Mouse (Mus musculus) cerebellum, adult 9-10 months (tissue): ENCODE measurements at regions not wholly inside any gene's neighbourhood (a gene's known extent, or its start where the extent isn't known, plus 50 kb on each side); places are given as distances from the start of the nearest gene placed in this dataset.
A peak's percentile ranks its signal among the peaks of the same experiment; 100 is the strongest.

ENCODE experiments used
- DNase-seq: peaks from one replicate; pipeline ENCODE4 v3.0.0; 2022

DNA sequence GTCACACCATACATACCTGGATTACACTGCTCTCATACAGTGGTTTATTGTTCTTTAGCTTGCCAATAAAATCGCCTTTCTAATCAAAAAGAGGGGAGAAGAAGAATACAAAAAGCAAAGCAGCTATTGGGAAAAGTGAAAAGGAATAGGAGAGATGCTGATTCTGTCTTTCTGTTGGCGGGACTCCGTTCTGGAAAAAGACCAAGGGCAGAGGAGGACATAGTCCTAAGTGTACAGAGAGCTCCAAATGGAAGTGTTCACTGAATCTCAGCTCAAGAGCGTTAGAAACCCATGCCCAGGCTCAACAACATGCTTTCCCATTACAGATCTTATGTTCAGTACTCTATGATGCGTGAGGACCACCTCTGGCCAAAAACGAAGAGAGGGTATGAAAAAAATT is 174.4 kb upstream of the Tmem161b start:
- no peak for DNase-seq

DNA sequence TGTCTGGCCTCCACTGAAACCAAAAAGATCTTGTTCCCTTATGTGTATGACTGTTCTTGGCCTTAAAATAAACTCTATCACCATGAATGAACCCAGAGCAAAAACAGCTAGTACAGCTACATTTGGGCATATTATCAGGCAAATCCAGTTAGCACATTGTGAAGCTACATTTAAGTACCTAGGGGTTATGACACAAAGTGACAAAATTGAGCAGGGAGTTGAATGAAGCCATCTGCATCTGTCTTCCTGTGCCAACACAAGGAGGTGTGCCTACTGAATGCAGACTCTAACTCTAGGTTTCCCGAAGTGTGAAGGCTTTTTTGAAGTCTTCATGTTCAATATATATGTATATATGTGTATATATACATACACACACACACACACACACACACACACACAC is 169.9 kb upstream of the Tmem161b start:
- DNase-seq = no peak

DNA sequence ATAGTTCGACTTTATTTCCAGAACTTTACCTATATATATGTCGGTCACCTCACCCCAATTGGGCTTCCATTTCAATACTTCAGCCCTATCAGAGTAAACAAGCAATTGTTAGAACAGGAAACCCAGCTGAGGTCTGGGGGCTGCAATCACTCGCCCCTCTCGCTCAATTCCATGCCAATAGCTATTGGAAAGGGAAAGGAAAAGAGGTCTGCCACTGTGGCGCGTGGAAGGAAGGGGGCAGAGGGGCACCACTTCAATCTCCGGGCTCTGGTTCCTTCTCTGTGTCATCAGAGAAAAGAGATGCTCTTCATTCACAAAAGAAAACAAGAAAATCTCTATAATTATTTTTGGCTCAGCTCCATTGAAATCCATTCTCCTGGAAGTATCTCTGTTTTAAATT is 167.1 kb upstream of the Tmem161b start:
- DNase-seq = no peak

DNA sequence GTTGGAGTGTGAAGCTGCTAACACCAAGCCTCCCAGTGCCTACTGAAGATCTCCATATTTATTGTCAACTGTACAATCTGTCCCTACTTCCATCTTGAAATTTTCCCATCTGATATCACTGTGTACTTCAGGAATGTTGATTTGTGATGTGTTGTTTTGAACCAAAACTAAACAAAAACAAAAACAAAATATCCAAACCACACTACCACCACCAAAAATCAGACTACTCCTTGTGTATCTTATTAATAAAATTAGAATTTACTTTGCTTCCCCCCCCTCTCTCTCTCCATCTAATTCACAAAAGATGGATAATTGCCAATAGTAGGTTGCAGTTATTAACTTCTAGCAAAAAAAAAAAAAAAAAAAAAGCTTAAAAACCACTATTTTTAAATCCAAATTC is 166.5 kb upstream of the Tmem161b start:
- DNase-seq = no peak

DNA sequence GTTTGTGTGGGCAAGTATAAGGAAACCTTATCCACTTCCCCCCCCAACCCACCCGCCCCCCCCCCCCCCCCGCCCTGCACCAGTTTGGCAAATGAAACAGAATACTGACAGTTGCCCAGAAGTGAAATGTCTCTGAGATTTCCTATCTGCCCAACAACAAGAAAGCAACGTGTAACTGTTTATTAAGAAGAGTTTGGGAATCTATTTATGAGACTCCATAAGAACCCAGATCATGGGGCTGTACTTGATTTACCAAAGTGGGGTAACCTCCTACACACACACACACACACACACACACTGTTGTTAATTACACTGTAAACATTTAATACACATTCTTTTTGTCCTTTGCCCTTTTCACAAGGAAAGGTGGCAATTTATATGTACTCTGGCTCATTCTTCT is 165.6 kb upstream of the Tmem161b start:
- DNase-seq = no peak

DNA sequence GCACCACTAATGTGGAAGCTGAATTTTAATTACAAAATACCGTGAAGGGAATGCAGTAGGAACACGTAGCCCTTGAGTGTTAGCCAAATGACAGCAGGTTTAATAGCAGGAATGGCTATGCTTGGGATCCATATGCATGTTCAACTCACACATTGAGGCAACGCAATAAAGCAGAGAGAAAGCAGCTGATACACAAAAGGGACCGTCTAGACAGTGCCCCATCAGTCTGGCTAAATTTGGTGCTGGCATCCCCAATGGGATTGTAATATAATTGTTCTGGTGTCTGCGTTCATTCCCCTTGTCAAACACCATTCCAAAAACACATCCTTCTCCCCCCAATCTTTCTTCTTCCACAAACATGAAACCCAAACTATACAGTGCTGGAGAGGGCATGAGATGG is 165.1 kb upstream of the Tmem161b start:
- DNase-seq = peak; percentile 52

DNA sequence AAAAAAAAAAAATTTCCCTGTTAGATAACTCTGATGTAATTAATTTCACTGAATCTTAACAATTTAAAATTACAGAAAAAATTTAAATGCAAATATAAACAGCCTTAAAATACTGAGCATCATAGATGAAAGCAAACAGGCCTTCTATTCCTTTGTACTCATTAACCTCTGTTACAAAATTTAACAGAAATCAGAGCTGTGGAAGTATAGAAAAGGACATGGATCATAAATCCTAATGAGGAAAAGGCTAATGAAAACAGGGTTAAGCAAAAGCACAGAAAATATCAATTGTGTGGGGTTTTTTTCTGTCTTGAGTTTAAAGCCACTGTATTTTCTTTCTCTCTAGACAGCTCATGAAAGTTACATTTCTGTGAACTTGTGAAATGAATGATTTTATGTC is 164.6 kb upstream of the Tmem161b start:
- no peak for DNase-seq

DNA sequence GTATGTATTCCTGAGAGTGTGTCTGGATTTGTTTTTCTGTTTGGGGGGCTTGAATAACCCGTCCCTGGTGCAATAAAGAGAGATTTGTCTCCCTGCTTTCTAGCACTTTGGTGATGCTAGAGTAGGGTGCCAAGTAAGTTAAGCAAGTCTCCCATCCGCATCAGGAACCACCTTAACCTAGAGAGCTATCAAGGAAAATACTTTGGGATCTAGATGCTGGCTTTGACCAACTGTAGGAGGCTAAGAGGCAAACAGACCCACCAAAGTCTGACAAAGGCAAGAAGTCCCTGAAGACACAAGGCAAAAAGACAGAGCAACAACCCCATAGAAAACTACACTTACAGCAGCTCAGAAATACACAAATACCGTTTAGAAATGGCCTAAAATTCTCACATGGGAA is 163.8 kb upstream of the Tmem161b start:
- DNase-seq = peak; percentile 50

DNA sequence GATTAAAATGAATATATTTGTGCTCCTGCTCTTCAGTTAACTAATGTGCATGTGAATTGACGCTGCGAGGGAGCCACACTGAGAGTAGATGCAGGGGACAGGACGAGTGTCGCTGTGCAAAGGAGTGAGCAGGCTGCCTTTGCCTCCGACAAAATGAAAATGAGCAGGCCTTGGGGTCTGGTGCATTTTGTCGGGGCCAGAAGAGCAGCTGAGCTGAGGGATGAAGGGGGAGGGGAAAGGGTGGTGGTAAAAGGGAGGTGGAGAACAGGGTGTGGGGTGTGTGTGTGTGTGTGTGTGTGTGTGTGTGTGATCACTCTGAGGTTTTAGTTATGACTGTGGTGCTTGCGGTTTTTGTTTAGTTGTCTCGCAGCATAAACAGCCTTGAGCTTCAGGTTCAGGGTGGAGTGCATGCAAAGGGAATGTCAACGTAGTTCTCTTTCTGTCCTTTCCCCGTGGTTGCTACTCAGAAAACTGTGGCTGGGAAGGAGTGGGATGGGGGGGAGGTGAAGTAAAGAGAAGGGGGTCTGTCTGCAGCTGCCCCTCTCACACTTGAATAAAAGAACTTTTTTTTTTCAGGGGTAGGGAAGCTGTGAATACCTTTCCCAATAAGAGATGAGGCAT is 163.0 kb upstream of the Tmem161b start:
- peak; percentile 77 for DNase-seq

DNA sequence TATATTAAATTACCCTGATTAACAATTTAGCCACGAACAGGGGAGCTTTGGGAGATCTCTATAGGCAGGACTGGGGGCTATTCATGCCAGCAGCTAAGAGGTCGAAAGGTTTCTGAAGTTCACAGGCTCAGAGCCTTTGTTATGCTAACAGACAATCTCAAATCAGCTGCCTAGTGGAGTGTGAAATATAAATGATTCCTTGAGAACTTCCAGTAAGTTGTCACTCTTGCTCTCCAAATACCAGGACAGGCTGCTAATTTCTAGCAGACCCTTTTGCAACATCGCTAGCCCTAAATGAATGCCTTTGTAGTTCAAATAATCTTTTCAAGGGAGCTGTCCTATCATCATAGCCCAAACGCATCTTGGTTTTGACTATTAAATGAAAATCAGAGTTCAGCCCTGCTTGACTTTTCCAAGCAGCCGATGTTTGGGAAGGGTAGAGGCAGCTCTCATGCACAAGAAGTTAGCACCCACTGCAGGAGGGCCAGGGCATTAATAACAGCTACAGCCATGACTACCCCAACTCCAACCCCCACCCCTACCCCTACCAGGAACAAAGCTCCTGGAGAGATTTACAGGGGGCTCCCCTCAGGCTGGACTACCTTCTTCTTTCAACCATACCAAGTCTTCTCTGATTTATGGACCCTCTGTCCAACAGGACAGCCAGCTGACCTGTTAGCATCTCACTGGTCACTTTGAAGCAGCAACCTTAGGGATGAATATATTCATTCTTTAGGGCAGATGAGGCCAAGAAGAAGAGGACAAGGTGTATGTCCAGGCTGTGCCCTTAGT is 162.2 kb upstream of the Tmem161b start:
- DNase-seq = peak; percentile 51

DNA sequence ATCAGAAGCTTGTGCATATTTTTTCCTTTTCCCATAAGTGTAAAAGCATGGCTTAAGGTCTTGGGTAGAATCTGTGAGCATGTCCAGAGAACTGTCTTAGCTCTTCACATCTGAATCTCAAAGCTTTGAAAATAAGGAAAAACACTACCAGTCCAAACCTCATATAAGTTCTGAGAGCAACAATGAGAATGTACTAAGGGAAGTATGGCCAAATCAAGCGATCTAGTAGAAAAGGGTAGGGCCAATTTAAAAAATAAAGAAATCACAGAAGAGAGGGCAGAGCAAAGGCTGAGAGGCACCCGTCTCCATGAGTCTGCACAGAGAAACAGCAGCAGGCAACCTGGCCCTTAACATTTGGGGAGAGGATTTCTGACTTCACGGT is 161.7 kb upstream of the Tmem161b start:
- peak; percentile 39 for DNase-seq

DNA sequence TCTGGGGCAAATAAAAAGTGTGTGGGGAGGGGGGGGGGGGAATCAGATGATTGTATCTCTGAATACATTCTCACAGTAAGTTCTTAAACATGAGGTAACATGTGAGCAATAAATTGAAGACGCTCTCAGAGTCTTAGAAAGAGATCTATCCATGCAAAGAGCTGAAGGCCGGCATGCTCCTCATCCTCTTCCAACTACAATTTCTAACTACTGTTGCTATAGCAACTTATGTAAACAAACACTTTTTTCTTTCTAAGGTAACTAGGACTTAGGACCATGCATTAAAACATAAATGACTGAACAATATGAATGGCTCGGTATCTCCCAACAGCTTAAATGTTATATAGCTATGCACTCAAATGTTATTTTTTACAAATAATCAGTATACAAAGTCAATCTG is 161.2 kb upstream of the Tmem161b start:
- DNase-seq = no peak

DNA sequence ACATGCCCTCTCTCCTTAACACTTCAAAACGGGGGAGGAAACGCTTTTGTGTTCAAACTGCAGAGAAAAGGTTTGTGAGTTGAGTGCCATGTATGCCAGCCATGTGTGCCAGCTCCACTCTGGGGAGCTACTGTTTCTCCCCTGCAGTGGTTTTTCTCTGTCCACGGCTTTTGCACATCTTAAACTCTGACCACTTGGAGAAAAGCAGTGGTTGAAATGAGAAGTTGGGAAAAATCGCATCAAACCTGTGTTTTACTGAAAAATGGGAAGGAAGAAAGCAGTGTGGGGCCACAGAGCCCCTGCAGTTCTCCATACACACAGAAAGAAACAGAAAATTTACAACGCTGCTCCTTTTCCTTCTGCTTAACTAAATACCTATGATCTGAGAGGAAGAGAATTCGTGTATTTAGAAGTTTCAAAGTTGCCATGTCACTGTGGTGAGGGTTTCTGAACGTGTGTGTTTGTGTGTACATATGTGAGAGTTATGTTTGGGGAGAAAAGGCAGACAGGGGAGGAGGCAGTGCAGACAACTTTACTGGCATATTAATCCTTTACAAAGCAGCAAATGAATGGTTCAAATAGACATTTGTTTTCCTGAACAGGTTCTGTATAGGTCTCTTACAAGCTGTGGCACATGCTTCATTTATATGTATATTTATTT is 160.1 kb upstream of the Tmem161b start:
- DNase-seq = peak; percentile 47

DNA sequence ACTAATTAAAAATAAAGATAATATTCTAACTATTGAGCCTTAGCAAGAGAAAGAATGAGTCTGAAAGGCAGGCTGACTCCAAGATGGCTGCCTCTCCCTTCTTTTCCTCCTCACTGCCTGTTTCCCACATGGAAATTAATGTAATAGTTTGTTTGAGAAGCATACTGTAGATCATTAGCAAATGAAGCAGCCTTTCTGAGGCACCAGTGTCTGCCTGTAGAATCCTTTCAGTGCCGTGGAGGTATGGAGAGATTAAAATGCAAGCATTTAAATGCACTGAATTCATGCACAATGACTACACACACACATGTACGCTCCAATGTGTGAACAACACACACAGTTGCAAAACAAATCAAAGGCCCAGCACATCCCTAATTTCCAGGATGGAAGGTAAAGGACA is 159.5 kb upstream of the Tmem161b start:
- peak; percentile 53 for DNase-seq

DNA sequence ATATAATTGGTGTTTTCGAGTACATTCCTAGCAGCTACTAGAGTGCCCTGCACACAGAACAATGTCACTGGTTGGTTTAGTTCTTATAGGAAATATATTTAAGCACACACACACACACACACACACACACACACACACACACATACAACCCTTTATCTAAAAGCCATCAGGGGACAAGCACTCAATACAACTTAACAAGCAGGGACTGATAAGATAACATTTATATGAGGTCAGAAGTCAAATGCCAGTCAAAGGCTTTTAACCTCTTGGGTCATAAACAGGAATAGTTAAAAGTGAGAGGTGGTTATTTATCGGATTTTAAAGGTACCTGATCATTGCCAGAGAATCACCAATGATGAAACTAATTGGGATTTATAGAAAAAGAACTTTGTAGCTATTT is 158.7 kb upstream of the Tmem161b start:
- peak; percentile 46 for DNase-seq

DNA sequence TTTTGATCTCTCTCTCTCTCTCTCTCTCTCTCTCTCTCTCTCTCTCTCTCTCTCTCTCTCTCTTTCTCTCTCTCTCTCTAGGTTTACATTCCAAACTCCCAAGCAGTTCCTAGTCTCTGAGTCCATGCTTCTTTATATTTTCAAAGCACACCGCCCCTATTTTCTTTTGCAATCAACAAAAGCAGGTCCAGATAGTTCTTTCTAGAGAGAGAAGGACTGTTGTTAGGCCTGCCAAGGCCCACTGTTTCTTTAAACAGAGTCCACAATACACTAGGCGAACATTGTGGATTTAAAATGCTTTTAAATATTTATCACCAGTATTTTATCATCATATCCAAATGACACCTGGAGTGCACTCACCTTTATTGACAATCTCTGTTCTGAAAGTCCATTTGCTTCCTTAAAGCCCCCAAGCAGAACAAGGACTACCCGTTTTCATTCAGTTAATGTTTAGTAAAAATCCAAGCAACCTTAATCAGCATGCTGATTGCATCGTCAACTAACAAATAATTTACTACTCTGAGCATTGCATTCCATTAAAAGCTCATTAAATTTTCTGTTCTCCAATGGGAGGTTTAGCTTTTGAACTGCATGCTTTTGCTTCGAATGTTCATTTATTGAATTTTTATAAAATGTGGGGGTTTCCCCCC is 157.7 kb upstream of the Tmem161b start:
- peak; percentile 58 for DNase-seq

DNA sequence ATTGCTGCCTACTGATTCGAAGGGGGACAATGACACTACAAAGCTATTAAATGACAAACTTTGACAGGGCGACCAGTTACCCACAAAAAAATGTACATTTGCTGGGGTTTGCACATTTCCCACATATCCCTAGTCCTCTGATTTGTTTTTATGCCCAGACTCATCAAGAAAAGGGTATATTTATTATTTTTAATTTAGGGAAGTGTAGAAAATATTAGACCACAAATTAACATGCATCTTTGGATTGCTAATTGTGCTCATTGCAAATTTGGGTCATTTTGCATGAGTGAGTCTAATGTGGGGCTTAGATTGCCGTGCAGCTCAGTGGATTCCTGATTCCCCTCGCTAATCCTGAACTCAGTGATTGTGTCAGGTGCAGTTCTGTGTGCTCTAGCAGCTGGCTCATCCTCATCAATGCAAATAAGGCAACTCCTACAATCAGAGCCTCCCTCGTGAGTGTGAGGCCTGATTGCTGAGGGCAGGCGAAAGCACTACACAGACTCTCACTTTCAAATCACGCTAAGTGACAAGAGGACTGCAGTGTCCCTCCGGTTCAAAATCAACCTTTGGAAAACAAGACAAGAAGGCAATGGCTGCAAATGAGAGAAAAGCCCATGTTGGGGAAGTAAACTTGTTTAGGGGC is 156.7 kb upstream of the Tmem161b start:
- peak; percentile 64 for DNase-seq

DNA sequence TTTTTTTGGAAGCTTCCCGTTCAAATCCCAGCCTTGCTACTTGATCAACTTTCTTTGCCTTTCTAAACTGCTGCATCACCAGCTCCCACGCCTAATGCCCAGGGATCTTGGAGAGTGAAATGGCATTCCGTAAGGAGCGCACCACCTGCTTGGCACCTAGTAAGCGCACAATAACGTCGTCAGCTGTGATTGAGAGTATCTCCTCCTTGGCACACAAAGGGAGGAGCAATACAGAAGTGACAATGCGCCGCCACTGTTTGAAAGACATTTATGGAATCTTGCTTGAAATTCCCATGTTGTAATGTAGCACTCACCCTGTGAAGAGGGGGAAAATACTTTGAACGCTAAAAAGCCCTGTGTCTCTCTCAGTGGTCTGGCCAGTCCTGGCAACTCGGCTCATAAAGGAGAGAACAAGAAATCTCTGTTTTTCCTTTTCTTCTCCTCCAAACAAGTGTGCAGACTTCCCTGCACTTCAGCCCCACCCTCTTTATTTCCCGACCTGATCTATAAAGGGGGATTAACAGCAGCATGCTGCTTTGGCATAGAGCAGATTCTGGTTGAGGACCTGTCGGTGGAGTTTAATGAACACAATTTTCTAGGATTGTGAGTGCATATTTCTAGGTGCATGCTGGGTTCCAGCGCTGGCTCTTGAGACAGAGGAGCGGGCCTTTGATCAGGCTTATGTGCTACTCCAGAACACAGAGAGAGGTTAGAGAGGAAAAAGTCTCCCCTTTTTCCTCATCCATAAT is 155.7 kb upstream of the Tmem161b start:
- peak; percentile 57 for DNase-seq

DNA sequence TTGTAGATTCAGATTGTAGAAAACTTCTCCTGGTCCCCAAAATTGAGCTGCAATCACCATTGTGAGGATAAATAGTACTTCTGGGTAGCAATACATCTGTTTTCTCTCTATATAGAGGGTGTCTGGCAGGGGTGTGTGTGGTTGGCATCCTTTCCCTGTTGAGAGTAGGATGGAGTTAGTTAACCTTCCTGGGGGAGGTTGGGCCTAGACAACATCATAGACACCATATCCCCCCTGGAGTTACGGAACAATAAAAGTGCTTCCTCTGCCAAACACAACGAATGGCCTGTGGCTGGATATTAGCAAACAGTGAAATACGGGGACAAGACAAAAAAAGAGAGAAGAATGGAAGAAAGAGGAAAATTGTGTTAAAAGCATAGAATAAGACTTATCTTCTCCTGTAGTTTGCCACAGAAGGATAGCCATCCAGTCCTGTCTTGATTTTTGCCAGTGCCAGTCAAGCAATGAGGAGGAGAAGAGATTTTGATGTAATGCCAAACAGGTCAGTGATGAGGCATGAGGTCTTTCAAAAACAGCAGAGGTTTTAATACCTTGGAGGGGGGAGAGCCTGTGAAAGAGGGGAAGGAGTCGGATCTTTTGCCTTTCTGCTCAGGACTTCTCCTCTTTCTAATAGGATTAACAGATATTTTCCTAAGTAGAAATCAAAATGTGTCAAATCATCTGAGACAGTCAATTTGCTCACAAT is 155.0 kb upstream of the Tmem161b start:
- peak; percentile 67 for DNase-seq

DNA sequence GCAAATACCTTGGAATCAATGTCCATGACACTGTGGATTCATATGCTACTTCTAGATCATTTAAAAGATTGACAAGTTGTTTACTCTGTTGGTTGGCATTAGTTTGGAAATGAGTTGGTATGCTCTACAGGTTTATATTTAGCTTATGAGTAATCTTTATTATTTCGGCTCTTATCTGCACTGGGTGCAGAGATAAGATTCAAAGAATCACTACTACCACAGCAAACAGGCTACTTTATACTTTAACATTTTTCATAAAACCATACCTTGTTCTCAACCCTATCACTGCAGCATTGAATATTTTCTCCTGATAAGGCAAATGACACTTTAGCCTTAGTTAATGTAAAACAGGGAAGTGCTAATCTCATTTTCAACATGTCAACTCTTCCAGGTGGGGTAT is 153.7 kb upstream of the Tmem161b start:
- DNase-seq = no peak
